Mouse (Mus musculus) limb, embryonic 11.5 days (tissue): ENCODE data around the gene Arhgef19. TPM values are rescaled to one million over a fixed set of nuclear protein-coding genes. Genes with fewer than 3 reads are reported as not detected.

ENCODE experiments used
- ATAC-seq: fragments of 200-750 bp; cut with Nextera tagmentation; 2 replicates; pipeline ENCODE4 v1.8.0; 2017; ENCODE audit warnings: low read depth; ENCODE audit not compliant: insufficient number of reproducible peaks, low FRiP score, low TSS enrichment
- DNase-seq: peaks from one replicate; pipeline ENCODE4 v3.0.0-alpha.2; 2015; ENCODE audit warnings: low spot score
- H3K27ac ChIP-seq: fragments of 300-500 bp; sonication (generic); replicated peaks from 2 replicates; pipeline ENCODE4 v1.5.1; 2014; ENCODE audit warnings: low read depth, mild to moderate bottlenecking, low read length
- H3K27me3 ChIP-seq: fragments of 300-500 bp; sonication (generic); 2 replicates; pipeline ENCODE4 v1.6.1; 2014; ENCODE audit warnings: mild to moderate bottlenecking, low read length, mixed read lengths; ENCODE audit not compliant: control insufficient read depth, insufficient read depth
- H3K36me3 ChIP-seq: fragments of 300-500 bp; sonication (generic); 2 replicates; pipeline ENCODE4 v1.6.1; 2014; ENCODE audit warnings: mild to moderate bottlenecking, low read length, moderate library complexity, mixed read lengths; ENCODE audit not compliant: control insufficient read depth, insufficient read depth
- H3K4me1 ChIP-seq: fragments of 300-500 bp; sonication (generic); 2 replicates; pipeline ENCODE4 v1.6.1; 2014; ENCODE audit warnings: low read length, mixed read lengths; ENCODE audit not compliant: control insufficient read depth, insufficient read depth
- H3K4me2 ChIP-seq: fragments of 300-500 bp; sonication (generic); 2 replicates; pipeline ENCODE4 v1.6.1; 2014; ENCODE audit warnings: low read depth, mild to moderate bottlenecking, moderate library complexity; ENCODE audit not compliant: severe bottlenecking
- H3K4me3 ChIP-seq: fragments of 300-500 bp; sonication (generic); 2 replicates; pipeline ENCODE4 v1.5.1; 2014; ENCODE audit warnings: low read depth, low read length
- H3K9ac ChIP-seq: fragments of 300-500 bp; sonication (generic); 2 replicates; pipeline ENCODE4 v1.6.1; 2014; ENCODE audit warnings: mild to moderate bottlenecking, low read length
- H3K9me3 ChIP-seq: fragments of 300-500 bp; sonication (generic); 2 replicates; pipeline ENCODE4 v1.6.1; 2016; ENCODE audit warnings: low read length; ENCODE audit not compliant: control insufficient read depth
- WGBS: fragments of 180-500 bp; shearing (Covaris S2); extraction: QIAGEN DNeasy Blood & Tissue Kit; methylation state at CpG from one replicate; pipeline ENCODE4 v1.1.7; 2014; 5-methylcytosine and 5-hydroxymethylcytosine counted together
- polyA plus RNA-seq: library from polyadenylated mRNA; unstranded; fragments of >200 nt; fragmentation: Nextera tagmentation; extraction: Ambion mirVana; gene quantifications from 2 replicates; pipeline ENCODE4 v1.2.1, GENCODE M21; 2014

The Arhgef19 gene
- polyA plus RNA-seq, 1 experiment from 2014 or later = 4.6 TPM

DNA sequence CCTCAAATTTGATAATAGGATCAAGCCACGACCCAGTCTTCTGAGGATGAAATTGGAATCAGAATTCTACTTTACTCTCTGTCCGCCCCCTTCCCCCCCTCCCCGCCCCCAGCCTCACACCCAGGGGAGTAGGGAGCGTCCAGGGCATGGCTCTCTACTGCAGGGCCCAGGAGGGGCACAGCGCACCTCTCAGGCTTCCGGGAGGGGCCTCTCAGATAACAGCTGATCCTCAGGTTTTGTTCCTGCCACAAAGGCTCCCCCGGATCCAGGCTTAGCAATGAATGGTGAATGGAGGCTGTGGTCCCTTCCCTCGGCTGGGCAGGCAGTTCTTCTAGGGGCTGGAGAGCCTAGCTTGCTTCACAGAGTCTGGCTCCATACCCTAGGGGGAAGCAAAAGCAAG, 45.8 kb downstream of the Arhgef19 start:
- Histone ChIP-seq H3K9ac (no peak overlapping the region), H3K4me2 (no peak overlapping the region), H3K4me1 (peaks cover 36% of the 10 kb centered on the region), H3K36me3 (no peaks in the 10 kb centered on the region), H3K4me3 (no peak overlapping the region), H3K9me3 (no peaks in the 10 kb centered on the region), H3K27me3 (peaks cover 13% of the 10 kb centered on the region), H3K27ac (no peak overlapping the region)
- DNase-seq (no peak), ATAC-seq (no peak)
- WGBS = 26% methylated on average over 7 of the region's 8 CpGs

DNA sequence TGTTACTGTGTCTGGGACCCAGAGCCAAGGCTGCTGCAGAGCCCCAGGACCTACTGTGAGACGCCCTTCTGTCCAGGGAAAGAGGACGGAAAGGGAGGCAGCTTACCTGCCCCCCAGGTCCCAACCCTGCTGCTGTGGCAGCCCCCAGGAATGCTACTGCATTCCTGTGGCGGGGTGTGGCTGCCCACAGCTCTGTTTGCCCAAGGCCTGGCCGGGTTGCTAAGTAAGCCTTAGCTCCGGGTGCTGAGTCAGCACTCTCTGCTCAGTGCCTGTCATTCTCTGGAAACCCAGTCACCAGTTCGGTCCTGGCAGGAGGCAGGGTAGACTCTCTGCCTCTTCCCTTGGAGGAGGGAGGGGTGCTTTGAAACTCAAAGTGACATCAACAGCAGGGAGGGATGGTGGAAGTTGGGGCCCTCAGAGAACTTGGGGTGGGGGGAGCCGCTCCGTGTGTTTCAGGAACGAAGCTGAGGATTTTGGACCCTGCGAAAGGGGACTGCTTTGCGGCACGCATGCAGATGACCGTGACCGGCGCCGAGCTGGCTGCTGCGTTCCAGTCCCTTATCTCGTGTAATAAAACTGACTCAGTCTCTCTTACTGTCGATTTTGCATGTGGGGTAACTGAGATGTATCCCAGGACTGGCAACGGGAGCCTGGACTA, 47.7 kb downstream of the Arhgef19 start:
- peaks cover 13% of the 10 kb centered on the region for H3K27me3 ChIP-seq
- WGBS = 8% methylated on average over 20 of the region's 20 CpGs
- H3K4me1 ChIP-seq = peaks cover 38% of the 10 kb centered on the region
- no peaks in the 10 kb centered on the region for H3K9me3 ChIP-seq
- peak overlapping the region; percentile 7; the same call in 1 of the 2 replicates for H3K4me2 ChIP-seq
- no peak overlapping the region for H3K9ac ChIP-seq
- H3K4me3 ChIP-seq = no peak overlapping the region
- ATAC-seq (peak; percentile 46; the same call in 1 of the 2 replicates), DNase-seq (no peak)
- H3K36me3 ChIP-seq = no peaks in the 10 kb centered on the region
- H3K27ac ChIP-seq = no peak overlapping the region

DNA sequence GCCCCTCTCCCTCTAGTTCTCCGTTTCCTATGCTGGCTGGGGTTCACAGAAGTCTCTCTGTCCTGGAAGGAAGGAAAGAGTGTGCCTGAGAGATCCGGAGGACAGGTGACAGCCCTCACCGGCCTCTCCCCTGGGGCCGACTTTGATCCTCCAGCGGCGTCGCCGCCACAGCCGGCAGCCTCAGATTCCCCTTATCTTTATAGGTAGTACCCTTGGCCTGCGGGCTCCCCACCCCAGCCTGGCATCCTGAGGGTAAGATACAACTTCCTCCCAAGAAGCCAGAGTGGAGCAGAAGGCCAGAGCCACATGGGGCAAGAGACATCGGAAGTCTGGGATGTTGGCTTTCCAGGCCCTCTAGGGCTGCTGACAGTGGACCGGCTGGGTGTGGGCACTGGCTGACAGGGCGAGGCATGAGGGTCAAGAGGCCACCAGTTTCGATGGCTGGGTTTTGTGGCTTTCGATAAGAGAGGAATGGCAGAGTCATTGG, 48.3 kb downstream of the Arhgef19 start:
- Histone ChIP-seq H3K4me3 (no peak overlapping the region), H3K4me2 (0 out of 2 replicates have a peak overlapping the region, but pooled peaks have one; percentile 7), H3K27me3 (peaks cover 13% of the 10 kb centered on the region), H3K9ac (no peak overlapping the region), H3K27ac (no peak overlapping the region), H3K36me3 (no peaks in the 10 kb centered on the region), H3K9me3 (no peaks in the 10 kb centered on the region), H3K4me1 (peaks cover 39% of the 10 kb centered on the region)
- DNase-seq (no peak), ATAC-seq (no peak)
- WGBS = 3% methylated on average over 15 of the region's 15 CpGs

DNA sequence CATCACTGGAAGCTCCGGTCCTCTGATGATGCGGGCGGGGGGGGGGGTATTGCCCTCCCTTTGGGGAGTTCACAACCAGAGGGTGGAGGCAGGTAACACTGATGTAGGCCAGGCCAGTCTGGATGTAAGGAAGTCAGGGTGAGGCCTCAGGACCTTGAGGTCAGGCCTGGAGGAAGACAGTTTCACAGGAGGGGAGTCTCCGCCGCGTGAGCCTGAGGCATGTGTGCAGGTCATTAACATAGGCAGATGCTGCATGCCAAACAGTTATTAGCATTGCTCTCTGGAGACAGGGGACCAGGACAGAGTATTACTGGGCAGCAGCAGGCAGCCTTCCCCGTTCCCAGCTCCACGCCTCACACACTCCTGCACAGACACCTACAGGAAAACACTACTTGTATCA, 48.9 kb downstream of the Arhgef19 start:
- Histone ChIP-seq H3K9ac (no peak overlapping the region), H3K27me3 (peaks cover 13% of the 10 kb centered on the region), H3K4me1 (peaks cover 43% of the 10 kb centered on the region), H3K4me3 (no peak overlapping the region), H3K9me3 (no peaks in the 10 kb centered on the region), H3K36me3 (no peaks in the 10 kb centered on the region), H3K4me2 (no peak overlapping the region), H3K27ac (no peak overlapping the region)
- DNase-seq (no peak), ATAC-seq (no peak)
- WGBS = 36% methylated on average over 8 of the region's 8 CpGs

DNA sequence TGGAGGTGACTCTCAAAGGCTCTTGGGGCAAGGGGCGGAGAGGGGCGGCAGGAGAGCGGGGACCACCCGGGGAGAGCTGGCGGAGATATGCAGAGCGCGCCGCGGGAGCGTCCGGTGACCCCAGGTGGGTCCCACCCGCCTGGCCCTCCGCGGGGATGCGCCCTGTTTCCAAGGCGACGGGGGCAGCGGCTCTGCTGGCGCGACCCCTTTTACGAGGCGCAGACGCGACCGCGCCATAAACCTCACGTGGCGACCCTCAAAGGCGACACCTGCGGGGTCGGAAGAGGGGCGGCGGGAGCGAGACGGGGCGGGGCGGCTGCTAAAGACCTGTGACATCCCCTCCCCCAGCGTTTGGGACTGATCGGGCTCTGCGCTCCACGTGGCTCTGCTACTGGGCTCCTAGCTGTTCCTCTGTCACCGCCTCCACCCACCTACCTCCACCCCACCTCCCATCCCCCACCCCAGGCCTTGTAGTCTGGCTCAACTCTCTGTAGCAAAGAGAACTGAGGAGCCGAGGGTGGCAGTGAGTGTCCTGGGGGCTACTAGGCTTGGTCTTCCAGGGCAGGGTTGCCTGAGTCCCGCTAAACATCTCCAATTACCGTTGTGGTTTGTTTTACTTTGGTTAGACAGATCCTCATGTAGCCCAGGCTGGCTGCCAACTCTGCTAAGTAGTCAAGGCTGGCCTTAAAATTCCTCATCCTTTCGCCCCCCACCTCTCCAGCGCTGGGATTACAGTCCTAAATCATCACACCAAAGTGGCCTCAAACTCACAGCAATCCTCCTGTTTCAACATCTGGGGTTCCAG, 52.5 kb downstream of the Arhgef19 start:
- ATAC-seq (peak; percentile 48; the same call in 1 of the 2 replicates), DNase-seq (peak; percentile 84)
- Histone ChIP-seq H3K36me3 (no peaks in the 10 kb centered on the region), H3K9ac (peak overlapping the region; percentile 43; the same call in 1 of the 2 replicates), H3K9me3 (no peaks in the 10 kb centered on the region), H3K4me2 (peak overlapping the region; percentile 80), H3K27ac (peak overlapping the region; percentile 38; the same call in 1 of the 2 replicates), H3K4me1 (peaks cover 55% of the 10 kb centered on the region), H3K27me3 (peaks cover 15% of the 10 kb centered on the region), H3K4me3 (peak overlapping the region; percentile 22)
- WGBS = under 1% methylated on average over 47 of the region's 47 CpGs

DNA sequence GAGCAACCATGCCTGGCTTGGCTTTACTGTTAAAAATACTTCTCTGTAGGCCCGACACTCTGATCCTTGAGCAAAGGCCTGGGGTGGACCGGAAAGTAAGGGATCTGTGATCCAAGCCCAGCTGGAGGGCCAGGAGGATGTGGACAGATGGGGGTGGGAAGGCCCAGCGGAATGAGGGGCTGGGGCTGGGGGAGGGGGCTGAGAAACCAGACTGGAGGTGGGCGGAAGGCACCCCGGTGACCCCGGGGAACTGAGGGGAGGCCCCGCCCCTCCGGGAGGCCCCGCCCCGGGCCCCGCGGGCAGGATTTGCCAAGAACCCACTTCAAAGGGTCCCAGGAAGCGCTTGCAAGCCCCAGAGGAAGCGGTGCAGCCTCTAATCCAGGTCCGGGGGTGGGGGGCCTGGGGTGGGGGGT, 56.5 kb downstream of the Arhgef19 start:
- peaks cover 43% of the 10 kb centered on the region for H3K4me1 ChIP-seq
- no peaks in the 10 kb centered on the region for H3K9me3 ChIP-seq
- DNase-seq (peak; percentile 75), ATAC-seq (no peak)
- H3K4me2 ChIP-seq = peak overlapping the region; percentile 35
- peak overlapping the region; percentile 10; the same call in 1 of the 2 replicates for H3K4me3 ChIP-seq
- H3K9ac ChIP-seq = peak overlapping the region; percentile 32; the same call in 1 of the 2 replicates
- H3K36me3 ChIP-seq = no peaks in the 10 kb centered on the region
- peak overlapping the region; percentile 3; the same call in 1 of the 2 replicates for H3K27ac ChIP-seq
- peaks cover 3% of the 10 kb centered on the region; the same call in 1 of the 2 replicates for H3K27me3 ChIP-seq
- WGBS = under 1% methylated on average over 9 of the region's 15 CpGs

DNA sequence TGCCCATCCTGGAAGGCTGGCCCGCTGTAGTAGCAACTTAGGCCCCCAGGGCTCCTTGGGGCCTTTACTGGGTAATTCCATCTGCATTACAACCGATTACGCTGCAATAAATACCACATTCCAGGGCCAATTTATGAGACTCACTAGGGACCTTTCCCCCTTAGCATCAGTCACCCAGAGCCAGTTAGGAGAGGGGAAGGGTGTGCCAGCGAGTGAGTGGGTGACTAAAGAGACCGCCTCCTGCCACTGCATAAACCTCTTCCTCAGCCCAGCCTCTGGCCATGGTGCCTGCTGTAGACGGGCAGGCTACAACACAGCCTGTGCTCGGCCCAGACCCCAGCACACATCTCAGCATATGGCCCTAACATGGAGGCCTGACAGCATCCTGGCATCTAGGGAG, 58.6 kb downstream of the Arhgef19 start:
- Histone ChIP-seq H3K36me3 (no peaks in the 10 kb centered on the region), H3K9me3 (no peaks in the 10 kb centered on the region), H3K27ac (no peak overlapping the region), H3K4me1 (peaks cover 35% of the 10 kb centered on the region), H3K4me3 (no peak overlapping the region), H3K4me2 (no peak overlapping the region), H3K27me3 (peaks cover 16% of the 10 kb centered on the region), H3K9ac (no peak overlapping the region)
- DNase-seq = no peak
- 32% methylated on average over 7 of the region's 7 CpGs for whole genome bisulfite sequencing
- no peak for ATAC-seq

DNA sequence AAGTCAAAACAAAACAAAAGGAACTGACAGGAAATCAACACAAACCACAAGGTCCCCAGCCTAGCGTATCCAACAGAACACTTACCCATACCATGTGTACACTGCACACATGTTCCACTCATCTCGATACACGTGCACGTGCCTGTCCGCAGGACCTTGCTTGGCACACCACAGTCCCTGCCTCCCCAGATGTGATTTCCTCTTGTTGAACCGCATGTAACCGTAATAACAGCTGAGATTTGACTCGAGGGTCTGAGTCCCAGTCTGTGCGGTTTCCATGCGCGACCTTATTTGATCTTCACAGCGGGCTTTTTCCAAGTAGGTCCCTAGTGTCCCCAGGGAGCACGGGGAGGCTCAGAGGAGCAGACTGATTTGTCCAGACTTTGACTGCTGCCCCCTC, 60.1 kb downstream of the Arhgef19 start:
- H3K36me3 ChIP-seq = no peaks in the 10 kb centered on the region
- peaks cover 14% of the 10 kb centered on the region for H3K27me3 ChIP-seq
- H3K4me2 ChIP-seq = no peak overlapping the region
- peaks cover 29% of the 10 kb centered on the region for H3K4me1 ChIP-seq
- no peak overlapping the region for H3K27ac ChIP-seq
- DNase-seq = no peak
- WGBS = 62% methylated on average over 13 of the region's 13 CpGs
- no peaks in the 10 kb centered on the region for H3K9me3 ChIP-seq
- ATAC-seq = no peak
- no peak overlapping the region for H3K9ac ChIP-seq
- H3K4me3 ChIP-seq = no peak overlapping the region
